Mouse (Mus musculus): Measurements from ENCODE around the gene Ccdc6.

GRCm38 (mm10) chr10:70114048-70114635, 17.2 kb downstream of the Ccdc6 start:
- TF ChIP-seq POLR2AphosphoS2 (IDR thresholded peaks at IDR 0.05; ENCODE audit: insufficient read length, low read depth) = no peak
- no peak for TF ChIP-seq POLR2A (IDR thresholded peaks at IDR 0.05; ENCODE audit: insufficient read length, low read depth)
- TF ChIP-seq MAX (IDR thresholded peaks at IDR 0.05; ENCODE audit: low read depth) = no peak
- no peak for TF ChIP-seq E2F4 (IDR thresholded peaks at IDR 0.05; ENCODE audit: insufficient read depth)
- no peak for TF ChIP-seq TCF12 (IDR thresholded peaks at IDR 0.05; ENCODE audit: insufficient read depth, poor library complexity, severe bottlenecking)
- TF ChIP-seq CEBPB (IDR thresholded peaks at IDR 0.05; ENCODE audit: insufficient read depth, poor library complexity, severe bottlenecking) = no peak
- no peak for TF ChIP-seq TCF3 (IDR thresholded peaks at IDR 0.05; ENCODE audit: insufficient read length, low read depth)
- no peak for TF ChIP-seq MYOD1 (IDR thresholded peaks at IDR 0.05; ENCODE audit: control insufficient read depth in 1 of 3, insufficient read length in 2 of 3, low read depth in 2 of 3)
- TF ChIP-seq USF1 (IDR thresholded peaks at IDR 0.05; ENCODE audit: low read depth) = no peak
- TF ChIP-seq REST (IDR thresholded peaks at IDR 0.05; ENCODE audit: insufficient read depth, insufficient read length) = no peak
- TF ChIP-seq MYOG (IDR thresholded peaks at IDR 0.05; ENCODE audit: control insufficient read depth in 1 of 3, insufficient read depth in 1 of 3, insufficient read length in 2 of 3, low read depth in 2 of 3) = no peak
- TF ChIP-seq SRF (IDR thresholded peaks at IDR 0.05; ENCODE audit: control insufficient read depth, insufficient read length, low read depth) = no peak
